Mouse (Mus musculus) MEL-GATA-1-ER (cell line): ENCODE results near the gene Ndc80.
"Not testable (repeated sequence)": the region's sequence is repeated elsewhere in the genome, so short reads cannot be mapped to it uniquely, and the experiment has no call there.

Experiments
- DNase-seq: peaks from one replicate; pipeline ENCODE4 v3.0.0-alpha.2; 2012; ENCODE audit warnings: low read depth; ENCODE audit errors: extremely low read depth

The Ndc80 gene

DNA sequence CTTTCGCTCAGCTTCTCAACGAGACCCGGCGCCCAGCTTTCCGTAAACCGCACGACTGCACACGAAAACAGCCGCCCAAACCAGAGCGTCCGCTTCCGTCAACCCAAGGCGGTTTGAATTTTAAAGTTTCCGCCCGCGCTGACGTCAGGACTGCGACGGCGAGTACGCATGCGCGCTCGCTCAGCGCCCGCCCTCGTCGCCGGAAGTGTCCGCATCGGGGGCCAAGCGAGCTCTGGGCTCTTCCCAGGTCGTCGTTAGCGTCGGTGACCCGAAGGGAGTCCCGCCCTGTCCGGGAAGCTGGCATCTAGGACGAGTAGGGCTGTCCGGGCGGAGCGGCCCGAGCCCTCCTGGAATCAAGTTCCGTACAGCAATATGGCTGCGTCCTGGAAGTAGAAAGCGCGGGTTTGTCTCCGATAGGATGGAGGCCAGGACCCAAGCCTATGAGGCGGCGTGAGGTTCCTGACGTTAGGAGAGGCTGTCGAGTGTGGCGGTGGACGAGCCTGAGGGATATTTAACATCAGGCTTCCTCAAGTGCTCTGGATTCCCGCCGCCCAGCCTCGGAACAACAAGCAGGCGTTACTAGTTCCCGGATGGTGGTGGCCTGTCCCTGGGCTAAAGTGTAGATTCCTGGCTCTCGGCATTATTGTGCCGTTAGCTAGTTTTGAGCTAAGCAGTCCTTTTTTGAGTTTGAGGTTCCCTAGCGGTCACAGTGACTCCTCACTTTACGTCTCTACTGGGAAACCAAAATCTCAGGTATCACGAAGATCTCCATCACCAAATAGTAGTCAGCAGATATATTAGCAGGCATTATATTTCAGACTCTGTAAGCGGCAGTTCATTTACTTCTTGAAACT, at the start of gene Ndc80:
Gene Ndc80 (minus strand): TSS at position 147 of the 854 bp plus-strand sequence.
- peak; percentile 96 for DNase-seq

DNA sequence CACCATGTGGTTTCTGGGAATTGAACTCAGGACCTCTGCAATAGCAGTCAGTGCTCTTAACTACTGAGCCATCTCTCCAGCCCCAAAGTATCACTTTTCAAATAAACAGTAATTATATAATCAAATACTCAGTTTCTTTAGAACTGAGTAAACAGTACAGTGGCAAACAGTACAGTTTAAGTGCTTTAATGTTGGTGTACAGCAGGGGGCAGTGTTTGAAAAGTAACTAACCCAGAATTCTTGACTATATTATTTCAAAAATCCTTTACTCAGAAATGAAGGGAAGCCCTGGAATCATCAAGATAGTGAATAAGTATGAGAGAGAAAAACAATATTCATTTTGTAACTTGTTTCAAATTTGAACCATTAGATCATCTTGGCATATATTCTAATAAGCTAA, 35.0 kb upstream of the Ndc80 start:
- peak; percentile 45 for DNase-seq

- DNase-seq, result no peak
Observed at GRCm38 (mm10) chr17:71552901-71553300, 26.2 kb upstream of the Ndc80 start.

DNA sequence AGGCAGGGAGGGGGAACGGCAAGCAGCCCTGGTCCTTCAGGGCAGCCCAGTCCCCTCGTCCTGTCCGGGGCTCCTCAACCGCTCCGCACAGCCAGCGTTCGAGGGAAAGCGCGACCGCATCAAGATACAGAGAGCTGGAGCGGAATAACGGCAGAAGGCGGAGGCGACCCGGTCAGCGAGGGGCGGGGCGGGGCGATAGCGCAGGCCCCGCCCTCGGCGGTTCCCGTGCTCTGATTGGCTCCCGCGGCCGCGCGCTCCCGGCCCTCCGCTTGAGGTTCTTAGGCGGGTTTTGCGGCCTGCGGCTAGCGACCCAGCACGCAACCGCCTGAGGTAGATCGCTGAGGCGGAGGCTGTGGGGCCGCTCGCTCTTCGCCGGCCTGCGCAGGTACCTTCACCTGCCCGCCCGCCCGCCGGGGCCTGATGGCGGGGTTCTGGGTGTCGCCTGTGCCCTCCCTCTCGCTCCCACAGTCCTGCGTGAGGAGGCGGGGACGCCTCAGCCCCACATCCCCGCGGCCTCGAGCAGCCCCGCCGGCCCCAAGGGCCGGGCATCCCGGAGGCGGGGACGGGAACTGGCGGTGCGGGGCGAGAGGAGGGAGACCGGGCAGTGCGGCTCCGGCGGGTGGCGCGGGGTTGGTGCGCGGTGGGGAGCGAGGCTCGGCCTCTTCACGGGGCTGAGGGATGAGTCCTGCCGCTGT, 25.2 kb upstream of the Ndc80 start, which contains the start of gene Spdya:
Gene Spdya (plus strand): TSS at position 305 of the 695 bp plus-strand sequence.
- DNase-seq, result peak; percentile 52

GRCm38 (mm10) chr17:71551350-71551749, 24.7 kb upstream of the Ndc80 start:
- peak; percentile 45 for DNase-seq

- peak; percentile 50 for DNase-seq
Observed at GRCm38 (mm10) chr17:71548586-71548985, 21.9 kb upstream of the Ndc80 start.

- no peak for DNase-seq
Observed at GRCm38 (mm10) chr17:71537164-71537563, 10.5 kb upstream of the Ndc80 start.

DNA sequence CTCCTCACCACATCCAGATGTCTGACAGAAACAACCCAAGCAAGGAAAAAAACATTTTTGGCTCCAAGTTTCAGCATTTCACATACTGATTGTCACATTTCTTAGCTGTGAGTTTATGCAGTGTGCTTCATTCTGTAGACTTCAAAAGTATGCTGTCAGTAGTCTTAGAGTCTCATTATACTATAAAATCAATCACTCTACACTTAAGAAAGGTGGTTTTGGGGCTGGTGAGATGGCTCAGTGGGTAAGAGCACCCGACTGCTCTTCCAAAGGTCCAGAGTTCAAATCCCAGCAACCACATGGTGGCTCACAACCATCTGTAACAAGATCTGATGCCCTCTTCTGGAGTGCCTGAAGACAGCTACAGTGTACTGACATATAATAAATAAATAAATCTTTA, 8.9 kb upstream of the Ndc80 start:
- not testable (repeated sequence) for DNase-seq

- no peak for DNase-seq
Observed at GRCm38 (mm10) chr17:71528042-71528441, 1.4 kb upstream of the Ndc80 start.

- peak; percentile 59 for DNase-seq
Observed at GRCm38 (mm10) chr17:71526302-71526708, 352 bp downstream of the Ndc80 start.

- DNase-seq, result no peak
Observed at GRCm38 (mm10) chr17:71510297-71510696, 16.4 kb downstream of the Ndc80 start.

GRCm38 (mm10) chr17:71506832-71507231, 19.8 kb downstream of the Ndc80 start:
- no peak for DNase-seq

DNA sequence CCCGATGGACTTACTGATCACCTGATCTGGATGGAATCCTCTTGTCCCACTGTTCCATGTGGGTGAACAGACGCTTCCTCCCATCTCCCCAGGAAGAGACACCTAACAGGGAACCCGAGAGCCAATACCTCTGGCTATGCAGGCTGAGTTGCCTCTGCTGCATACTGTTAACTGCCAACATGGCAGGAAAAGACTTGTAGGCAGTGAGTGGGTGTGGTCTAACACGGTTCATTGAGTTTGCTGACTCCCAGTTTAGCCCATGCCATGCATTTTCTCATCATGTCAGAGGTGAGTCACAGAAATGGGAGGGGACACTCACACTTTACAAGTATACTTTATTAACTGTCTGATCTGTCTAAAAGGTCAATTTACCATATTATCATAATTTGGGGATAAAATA, 30.9 kb downstream of the Ndc80 start:
- no peak for DNase-seq

DNA sequence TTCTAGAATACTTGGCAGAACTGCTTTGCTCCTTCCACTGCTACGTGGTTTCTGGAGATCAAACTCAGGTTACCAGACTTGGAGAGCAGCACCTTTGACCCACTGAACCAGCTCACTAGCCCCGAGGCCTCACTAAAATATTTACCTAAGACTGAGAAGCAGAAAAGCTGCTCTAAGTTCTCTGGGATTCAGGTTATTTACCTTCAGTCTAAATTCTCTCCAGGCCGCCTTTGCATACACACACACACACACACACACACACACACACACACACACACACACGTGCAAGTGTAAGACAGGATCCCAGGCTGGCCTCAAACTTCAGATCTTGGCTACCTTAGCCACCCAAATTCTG, 35.3 kb downstream of the Ndc80 start:
- no peak for DNase-seq

DNA sequence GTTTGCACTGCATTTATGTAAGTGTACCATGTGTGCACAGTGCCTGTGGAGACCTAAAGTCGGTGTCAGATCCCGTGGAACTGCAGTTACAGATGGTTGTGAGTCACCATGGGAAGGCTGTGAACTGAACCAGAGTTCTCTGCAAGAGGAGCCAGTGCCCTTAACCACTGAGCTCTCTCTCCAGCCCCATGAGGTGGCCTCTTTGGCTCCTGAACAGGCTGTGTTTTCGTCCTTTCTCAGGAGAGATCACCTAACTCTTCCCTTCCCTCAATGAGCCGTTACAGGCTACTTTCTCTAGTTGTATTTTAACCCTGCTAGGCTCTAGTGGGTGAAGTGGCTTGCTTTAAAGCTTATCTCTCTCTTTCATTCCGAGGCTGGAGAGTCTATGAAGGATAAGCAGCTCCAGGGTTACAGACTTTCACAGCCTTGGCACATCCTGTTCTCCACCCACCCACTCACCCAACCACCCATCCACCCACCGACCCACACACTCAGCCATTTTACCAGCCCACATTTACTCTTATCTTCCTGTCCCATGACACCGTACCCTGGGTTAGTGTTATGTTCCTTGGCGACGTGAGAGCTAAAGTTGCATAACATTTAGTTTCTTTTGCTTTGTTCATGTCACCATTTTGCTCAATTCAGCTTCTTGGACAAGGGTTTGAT, 35.9 kb downstream of the Ndc80 start:
- peak; percentile 58 for DNase-seq

- DNase-seq, result peak; percentile 97
Observed at GRCm38 (mm10) chr17:71489703-71490461, 36.8 kb downstream of the Ndc80 start.

- DNase-seq, result no peak
Observed at GRCm38 (mm10) chr17:71486231-71486851, 40.3 kb downstream of the Ndc80 start.

DNA sequence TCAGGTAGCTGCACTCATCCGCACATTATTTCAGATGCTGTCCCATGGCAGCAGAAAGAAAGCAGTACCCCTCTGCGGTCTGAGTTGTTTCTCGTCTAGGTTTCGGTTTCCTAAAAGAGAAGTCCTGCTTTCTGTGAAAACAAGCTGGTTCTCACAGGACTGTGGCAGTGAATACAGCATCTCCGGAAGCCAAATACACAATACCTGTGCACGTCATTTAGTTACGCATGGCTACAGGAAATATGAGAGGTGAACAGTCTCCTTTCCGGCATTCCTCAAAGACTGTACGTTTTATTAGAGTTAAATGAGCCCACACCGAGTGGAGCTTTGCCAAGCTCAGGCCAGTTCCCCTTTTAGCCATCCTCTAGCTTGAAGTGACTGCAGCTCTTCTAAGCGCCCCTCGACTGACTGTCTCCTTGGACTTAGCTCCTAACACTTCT, 40.8 kb downstream of the Ndc80 start:
- DNase-seq, result peak; percentile 83

- DNase-seq, result no peak
Observed at GRCm38 (mm10) chr17:71484711-71485110, 41.9 kb downstream of the Ndc80 start.

- no peak for DNase-seq
Observed at GRCm38 (mm10) chr17:71483418-71484060, 43.1 kb downstream of the Ndc80 start.
